Mouse (Mus musculus) brain, embryonic 14.5 days (tissue): ENCODE data around the gene 1110051M20Rik.

Experiments
- CTCF ChIP-seq: fragments of 200-500 bp; IDR thresholded peaks from 2 replicates; pipeline ENCODE4 v1.5.1; 2012; ENCODE audit warnings: inconsistent platforms, mild to moderate bottlenecking, moderate library complexity, borderline replicate concordance; ENCODE audit not compliant: insufficient read depth, insufficient read length; ENCODE audit errors: extremely low read depth
- POLR2A ChIP-seq: fragments of 200-500 bp; IDR thresholded peaks from 2 replicates; pipeline ENCODE4 v1.6.1; 2012; ENCODE audit warnings: mild to moderate bottlenecking, inconsistent platforms, borderline replicate concordance; ENCODE audit not compliant: poor library complexity, insufficient read depth, insufficient read length, severe bottlenecking; ENCODE audit errors: extremely low read depth

DNA sequence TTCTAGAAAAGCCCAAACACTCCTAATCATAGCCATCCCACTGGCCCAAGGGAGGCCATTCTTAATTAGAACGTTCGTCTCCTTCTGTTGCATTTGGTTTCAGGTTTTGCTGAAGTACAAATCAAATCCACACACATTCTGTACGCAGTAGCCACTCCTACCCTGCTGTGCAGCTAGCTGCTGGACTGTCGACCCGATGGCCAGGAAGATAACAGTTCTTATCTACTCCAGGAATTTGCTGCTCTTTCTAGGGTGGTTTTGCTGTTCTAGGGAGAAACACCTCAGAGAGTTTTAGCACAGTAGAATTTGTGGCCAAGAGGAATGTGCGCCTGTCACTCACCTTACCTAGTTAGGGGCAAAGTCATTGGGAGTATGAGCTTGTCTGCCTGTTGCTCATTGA is 156.9 kb downstream of the 1110051M20Rik start:
- TF ChIP-seq POLR2A: no peak
- no peak for TF ChIP-seq CTCF
